Mouse (Mus musculus) MEL (cell line): ENCODE results near the gene Timm10b. TPM values are rescaled to one million over a fixed set of nuclear protein-coding genes. Genes with fewer than 3 reads are reported as not detected.

ENCODE experiments used
- DNase-seq: peaks from one replicate; pipeline ENCODE4 v3.0.0; 2011; ENCODE audit warnings: low read depth, low spot score
- H3K27ac ChIP-seq: 2 replicates; pipeline ENCODE4 v1.5.1; 2012; ENCODE audit warnings: low read depth, mild to moderate bottlenecking, control low read depth, low read length, moderate library complexity; ENCODE audit not compliant: control insufficient read depth
- H3K27me3 ChIP-seq, 2 experiments: fragments of 150-350 bp in 1 of 2; sonication (generic) in 1 of 2; 2 replicates each; pipeline ENCODE4 v1.6.1; 2012; ENCODE audit warnings: low read length in 2 of 2, mild to moderate bottlenecking in 2 of 2, improper control_type of control experiment in 1 of 2, moderate library complexity in 1 of 2; ENCODE audit not compliant: insufficient read depth in 2 of 2, control insufficient read depth in 1 of 2
- H3K36me3 ChIP-seq, 2 experiments: 2 replicates each; pipeline ENCODE4 v1.6.1; 2012 to 2014; ENCODE audit warnings: low read length in 2 of 2, improper control_type of control experiment in 1 of 2, inconsistent platforms in 1 of 2, mild to moderate bottlenecking in 1 of 2; ENCODE audit not compliant: insufficient read depth in 2 of 2, control insufficient read depth in 1 of 2
- H3K4me1 ChIP-seq, 2 experiments: fragments of 150-350 bp in 1 of 2; sonication (generic) in 1 of 2; 2 replicates each; pipeline ENCODE4 v1.6.1; 2012; ENCODE audit warnings: low read length in 2 of 2, improper control_type of control experiment in 1 of 2, mild to moderate bottlenecking in 1 of 2; ENCODE audit not compliant: insufficient read depth in 2 of 2, control insufficient read depth in 1 of 2
- H3K4me3 ChIP-seq, 2 experiments: fragments of 150-350 bp in 1 of 2; sonication (generic) in 1 of 2; 2 replicates each; pipeline ENCODE4 v1.5.1; 2012; ENCODE audit warnings: low read depth in 2 of 2, low read length in 2 of 2, mild to moderate bottlenecking in 2 of 2, moderate library complexity in 2 of 2, control low read depth in 1 of 2, improper control_type of control experiment in 1 of 2; ENCODE audit not compliant: control insufficient read depth in 1 of 2, insufficient read depth in 1 of 2
- H3K79me2 ChIP-seq: 2 replicates; pipeline ENCODE4 v1.6.1; 2012; ENCODE audit warnings: mild to moderate bottlenecking, low read length, moderate library complexity; ENCODE audit not compliant: control insufficient read depth, poor library complexity, insufficient read depth
- H3K9ac ChIP-seq: 2 replicates; pipeline ENCODE4 v1.6.1; 2012; ENCODE audit warnings: low read depth, mild to moderate bottlenecking, control low read depth, low read length, moderate library complexity; ENCODE audit not compliant: control insufficient read depth, poor library complexity, severe bottlenecking
- H3K9me3 ChIP-seq: fragments of 150-350 bp; sonication (generic); replicated peaks from 2 replicates; pipeline ENCODE4 v1.6.1; 2012; ENCODE audit warnings: mild to moderate bottlenecking, low read length, improper control_type of control experiment, moderate library complexity; ENCODE audit not compliant: insufficient read depth
- BHLHE40 ChIP-seq: IDR thresholded peaks from 2 replicates; pipeline ENCODE4 v1.6.1; 2012; ENCODE audit warnings: low read depth, mild to moderate bottlenecking, inconsistent platforms, low read length, improper control_type of control experiment, borderline replicate concordance
- CTCF ChIP-seq, 3 experiments: IDR thresholded peaks in 2 of 3; conservative IDR thresholded peaks in 1 of 3; 2 replicates each; pipeline ENCODE4 v1.5.1; 2011 to 2012; ENCODE audit warnings: low read length in 3 of 3, low read depth in 2 of 3, mild to moderate bottlenecking in 2 of 3, improper control_type of control experiment in 1 of 3, inconsistent platforms in 1 of 3, mixed read lengths in 1 of 3, moderate library complexity in 1 of 3; ENCODE audit not compliant: control insufficient read depth in 1 of 3, insufficient read depth in 1 of 3, poor library complexity in 1 of 3, severe bottlenecking in 1 of 3
- ELF1 ChIP-seq: IDR thresholded peaks from 2 replicates; pipeline ENCODE4 v1.6.1; 2014; ENCODE audit warnings: low read depth, mild to moderate bottlenecking, inconsistent platforms, low read length, improper control_type of control experiment, moderate library complexity
- EP300 ChIP-seq, 2 experiments: IDR thresholded peaks; 2 replicates each; pipeline ENCODE4 v1.6.1; 2011; ENCODE audit warnings: improper control_type of control experiment in 2 of 2, low read length in 2 of 2, low read depth in 1 of 2, mild to moderate bottlenecking in 1 of 2
- ETS1 ChIP-seq: IDR thresholded peaks from 2 replicates; pipeline ENCODE4 v1.6.1; 2012; ENCODE audit warnings: low read depth, mild to moderate bottlenecking, inconsistent platforms, low read length, improper control_type of control experiment, moderate library complexity
- GATA1 ChIP-seq: IDR thresholded peaks from 2 replicates; pipeline ENCODE4 v1.6.1; 2011; ENCODE audit warnings: low read depth, low read length, improper control_type of control experiment
- HCFC1 ChIP-seq: IDR thresholded peaks from 2 replicates; pipeline ENCODE4 v1.6.1; 2012; ENCODE audit warnings: low read depth, mild to moderate bottlenecking, inconsistent platforms, low read length, improper control_type of control experiment, moderate library complexity
- JUND ChIP-seq: IDR thresholded peaks from 2 replicates; pipeline ENCODE4 v1.6.1; 2011; ENCODE audit warnings: low read depth, mild to moderate bottlenecking, improper control_type of control experiment, low read length
- KAT2A ChIP-seq: conservative IDR thresholded peaks from 2 replicates; pipeline ENCODE4 v1.6.1; 2012; ENCODE audit warnings: low read depth, low read length, improper control_type of control experiment, inconsistent platforms
- MAFK ChIP-seq: IDR thresholded peaks from 2 replicates; pipeline ENCODE4 v1.6.1; 2011; ENCODE audit warnings: low read depth, mild to moderate bottlenecking, low read length, improper control_type of control experiment, borderline replicate concordance
- MAX ChIP-seq: IDR thresholded peaks from 2 replicates; pipeline ENCODE4 v1.6.1; 2011; ENCODE audit warnings: low read length, improper control_type of control experiment
- MAZ ChIP-seq: IDR thresholded peaks from 2 replicates; pipeline ENCODE4 v1.6.1; 2012; ENCODE audit warnings: low read depth, mild to moderate bottlenecking, inconsistent platforms, low read length, improper control_type of control experiment
- MEF2A ChIP-seq: IDR thresholded peaks from 2 replicates; pipeline ENCODE4 v1.6.1; 2014; ENCODE audit warnings: low read depth, mild to moderate bottlenecking, inconsistent platforms, low read length, improper control_type of control experiment; ENCODE audit not compliant: poor library complexity, insufficient replicate concordance, severe bottlenecking; ENCODE audit errors: extremely low read depth
- MYC ChIP-seq: IDR thresholded peaks from 2 replicates; pipeline ENCODE4 v1.6.1; 2011; ENCODE audit warnings: low read depth, mild to moderate bottlenecking, low read length, improper control_type of control experiment, moderate library complexity
- NELFE ChIP-seq: IDR thresholded peaks from 2 replicates; pipeline ENCODE4 v1.6.1; 2011; ENCODE audit warnings: low read depth, low read length, improper control_type of control experiment
- POLR2A ChIP-seq, 2 experiments: IDR thresholded peaks; 2 replicates each; pipeline ENCODE4 v1.6.1; 2011 to 2012; ENCODE audit warnings: low read length in 2 of 2, mild to moderate bottlenecking in 2 of 2, control low read depth in 1 of 2, improper control_type of control experiment in 1 of 2, low read depth in 1 of 2, moderate library complexity in 1 of 2; ENCODE audit not compliant: control insufficient read depth in 1 of 2, insufficient read depth in 1 of 2, poor library complexity in 1 of 2
- POLR2AphosphoS2 ChIP-seq: IDR thresholded peaks from 2 replicates; pipeline ENCODE4 v1.6.1; 2011; ENCODE audit warnings: low read length, improper control_type of control experiment
- POLR2AphosphoS5 ChIP-seq: IDR thresholded peaks from 2 replicates; pipeline ENCODE4 v1.6.1; 2012; ENCODE audit warnings: low read depth, borderline replicate concordance, mild to moderate bottlenecking, inconsistent platforms, low read length, moderate library complexity, mixed read lengths
- RCOR1 ChIP-seq: IDR thresholded peaks from 2 replicates; pipeline ENCODE4 v1.6.1; 2012; ENCODE audit warnings: low read depth, mild to moderate bottlenecking, inconsistent platforms, low read length, improper control_type of control experiment
- SIN3A ChIP-seq: IDR thresholded peaks from 2 replicates; pipeline ENCODE4 v1.6.1; 2012; ENCODE audit warnings: low read length, improper control_type of control experiment, inconsistent platforms
- SMC3 ChIP-seq: IDR thresholded peaks from 2 replicates; pipeline ENCODE4 v1.6.1; 2011; ENCODE audit warnings: low read depth, low read length, improper control_type of control experiment
- TBP ChIP-seq: IDR thresholded peaks from 2 replicates; pipeline ENCODE4 v1.8.0; 2011; ENCODE audit warnings: low read depth, low read length, improper control_type of control experiment
- TCF12 ChIP-seq: IDR thresholded peaks from 2 replicates; pipeline ENCODE4 v1.6.1; 2014; ENCODE audit warnings: low read depth, mild to moderate bottlenecking, inconsistent platforms, low read length, improper control_type of control experiment, moderate library complexity
- UBTF ChIP-seq: IDR thresholded peaks from 2 replicates; pipeline ENCODE4 v1.6.1; 2012; ENCODE audit warnings: low read depth, mild to moderate bottlenecking, inconsistent platforms, low read length, improper control_type of control experiment, moderate library complexity, borderline replicate concordance; ENCODE audit not compliant: insufficient read depth
- USF1 ChIP-seq: IDR thresholded peaks from 2 replicates; pipeline ENCODE4 v1.6.1; 2014; ENCODE audit warnings: low read depth, mild to moderate bottlenecking, inconsistent platforms, low read length, improper control_type of control experiment, moderate library complexity
- USF2 ChIP-seq, 2 experiments: IDR thresholded peaks; 2 replicates each; pipeline ENCODE4 v1.6.1; 2011 to 2012; ENCODE audit warnings: improper control_type of control experiment in 2 of 2, low read length in 2 of 2, borderline replicate concordance in 1 of 2, inconsistent platforms in 1 of 2, low read depth in 1 of 2, mild to moderate bottlenecking in 1 of 2; ENCODE audit not compliant: insufficient read depth in 1 of 2
- ZC3H11A ChIP-seq: IDR thresholded peaks from 2 replicates; pipeline ENCODE4 v1.6.1; 2012; ENCODE audit warnings: low read depth, mild to moderate bottlenecking, inconsistent platforms, low read length, improper control_type of control experiment
- ZMIZ1 ChIP-seq: IDR thresholded peaks from 2 replicates; pipeline ENCODE4 v1.6.1; 2012; ENCODE audit warnings: low read depth, mild to moderate bottlenecking, inconsistent platforms, low read length, improper control_type of control experiment, moderate library complexity
- ZNF384 ChIP-seq: IDR thresholded peaks from 2 replicates; pipeline ENCODE4 v1.6.1; 2012; ENCODE audit warnings: low read depth, mild to moderate bottlenecking, inconsistent platforms, low read length, improper control_type of control experiment
- polyA plus RNA-seq, 2 experiments: library from polyadenylated mRNA; stranded (reverse) in 1 of 2; unstranded in 1 of 2; fragments of >175 nt in 1 of 2; fragments of >200 nt in 1 of 2; gene quantifications; 2 replicates each; pipeline versions ENCODE4 v1.2.1 to v1.2.4; 2012; ENCODE audit warnings: low replicate concordance in 2 of 2, low read depth in 1 of 2; ENCODE audit not compliant: insufficient read length in 2 of 2, insufficient read depth in 1 of 2, missing spikeins in 1 of 2
- total RNA-seq: library from RNA; depleted of rRNA; stranded (reverse); fragments of 300-350 nt; gene quantifications from 2 replicates; pipeline ENCODE4 v1.2.3, GENCODE M21; 2012

Timm10b gene
- total and polyA plus RNA-seq, 3 experiments: 103 to 135 TPM; not detected in 1

DNA sequence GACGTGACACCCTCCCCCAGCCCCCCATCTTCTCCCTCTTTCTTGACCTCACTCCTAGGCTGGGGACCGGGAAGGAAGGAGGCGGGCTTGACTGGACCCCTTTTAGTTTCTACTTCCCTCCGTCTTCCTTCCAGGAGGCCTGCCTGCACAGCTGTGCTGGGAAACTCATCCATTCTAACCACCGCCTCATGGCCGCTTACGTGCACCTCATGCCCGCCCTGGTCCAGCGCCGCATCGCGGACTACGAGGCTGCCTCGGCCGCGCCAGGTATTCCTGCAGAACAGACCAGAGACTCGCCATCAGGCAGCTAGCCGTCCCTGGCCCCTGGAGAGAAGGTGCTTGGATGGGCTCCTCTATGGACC lies 1.0 kb downstream of the Timm10b start:
- Histone ChIP-seq H3K4me1 (peaks cover 2 to 17% of the 10 kb centered on the region in 2 experiments; a peak in 2 of 4 replicates), H3K36me3 (peaks cover 0 to 19% of the 10 kb centered on the region in 2 experiments; a peak in 2 of 4 replicates), H3K9ac (peak overlapping the region; percentile 90), H3K27ac (peak overlapping the region; percentile 86), H3K79me2 (peaks cover 27% of the 10 kb centered on the region), H3K9me3 (no peaks in the 10 kb centered on the region), H3K27me3 (no peaks in the 10 kb centered on the region), H3K4me3 (peak overlapping the region; percentile 84 to 89)
- DNase-seq: no peak
- TF ChIP-seq EP300 (IDR thresholded peaks at IDR 0.05; ENCODE audit: low read depth in 1 of 2, low read length in 2 of 2) (no peak), UBTF (no peak), ETS1 (no peak), BHLHE40 (no peak), POLR2A (IDR thresholded peaks at IDR 0.05; ENCODE audit: control insufficient read depth in 1 of 2, insufficient read depth in 1 of 2, low read depth in 1 of 2, low read length in 2 of 2, poor library complexity in 1 of 2) (no peak), USF1 (no peak), MYC (no peak), CTCF (IDR thresholded peaks at IDR 0.05 in 2 of 3, conservative IDR thresholded peaks at IDR 0.05 in 1 of 3; ENCODE audit: control insufficient read depth in 1 of 3, insufficient read depth in 1 of 3, low read depth in 2 of 3, low read length in 3 of 3, poor library complexity in 1 of 3, severe bottlenecking in 1 of 3) (no peak), GATA1 (no peak), MAX (no peak), ZC3H11A (no peak), ELF1 (no peak), HCFC1 (no peak), SIN3A (no peak), POLR2AphosphoS5 (no peak), USF2 (IDR thresholded peaks at IDR 0.05; ENCODE audit: borderline replicate concordance in 1 of 2, insufficient read depth in 1 of 2, low read depth in 1 of 2, low read length in 2 of 2) (no peak), KAT2A (no peak)

GRCm38 (mm10) chr7:105641936-105642335 lies 2.1 kb downstream of the Timm10b start:
- H3K4me1 ChIP-seq: peaks cover 2 to 17% of the 10 kb centered on the region in 2 experiments; a peak in 2 of 4 replicates
- peak overlapping the region; percentile 90; the same call in 1 of the 2 replicates for H3K9ac ChIP-seq

More at GRCm38 (mm10) chr7:105641936-105642335, 2.1 kb downstream of the Timm10b start:
- Histone ChIP-seq H3K27ac (no peak overlapping the region), H3K9me3 (no peaks in the 10 kb centered on the region), H3K36me3 (peaks cover 0 to 19% of the 10 kb centered on the region in 2 experiments; a peak in 2 of 4 replicates), H3K4me3 (no peak overlapping the region), H3K79me2 (peaks cover 27% of the 10 kb centered on the region), H3K27me3 (no peaks in the 10 kb centered on the region)
- DNase-seq: no peak
- TF ChIP-seq JUND: no peak
- TF ChIP-seq POLR2AphosphoS2: no peak
- TF ChIP-seq SMC3: no peak
- no peak for TF ChIP-seq USF2 (IDR thresholded peaks at IDR 0.05; ENCODE audit: borderline replicate concordance in 1 of 2, insufficient read depth in 1 of 2, low read depth in 1 of 2, low read length in 2 of 2)
- no peak for TF ChIP-seq TCF12
- no peak for TF ChIP-seq POLR2A (IDR thresholded peaks at IDR 0.05; ENCODE audit: control insufficient read depth in 1 of 2, insufficient read depth in 1 of 2, low read depth in 1 of 2, low read length in 2 of 2, poor library complexity in 1 of 2)
- no peak for TF ChIP-seq ETS1
- TF ChIP-seq NELFE: no peak
- TF ChIP-seq EP300 (IDR thresholded peaks at IDR 0.05; ENCODE audit: low read depth in 1 of 2, low read length in 2 of 2): no peak
- TF ChIP-seq MEF2A: no peak
- no peak for TF ChIP-seq ELF1
- no peak for TF ChIP-seq MAX
- TF ChIP-seq TBP: no peak
- TF ChIP-seq RCOR1: no peak
- TF ChIP-seq USF1: no peak
- TF ChIP-seq MAZ: no peak
- TF ChIP-seq ZMIZ1: no peak
- no peak for TF ChIP-seq MAFK
- TF ChIP-seq BHLHE40: no peak
- TF ChIP-seq ZNF384: no peak
